Mouse (Mus musculus) bone marrow, adult 2 months (tissue): ENCODE results near the gene Uts2r. TPM values are rescaled to one million over a fixed set of nuclear protein-coding genes. Genes with fewer than 3 reads are reported as not detected.

Source experiments
- H3K27ac ChIP-seq: fragments of 200-500 bp; 2 replicates; pipeline ENCODE4 v1.5.1; 2012; ENCODE audit warnings: low read depth, mild to moderate bottlenecking, control low read depth, inconsistent platforms, low read length; ENCODE audit not compliant: control insufficient read depth, poor library complexity, insufficient read depth
- H3K4me1 ChIP-seq: fragments of 200-500 bp; 2 replicates; pipeline ENCODE4 v1.6.1; 2011; ENCODE audit warnings: low read length; ENCODE audit not compliant: control insufficient read depth, insufficient read depth
- H3K4me3 ChIP-seq: fragments of 200-500 bp; replicated peaks from 2 replicates; pipeline ENCODE3; 2011; ENCODE audit warnings: mild to moderate bottlenecking, low read depth, low read length, control low read depth; ENCODE audit not compliant: control insufficient read depth
- CTCF ChIP-seq: fragments of 200-500 bp; IDR thresholded peaks from 2 replicates; pipeline ENCODE4 v1.5.1; 2011; ENCODE audit warnings: low read length, control low read depth; ENCODE audit not compliant: control insufficient read depth, insufficient read depth
- POLR2A ChIP-seq: fragments of 200-500 bp; IDR thresholded peaks from 2 replicates; pipeline ENCODE4 v1.6.1; 2011; ENCODE audit warnings: low read depth, mild to moderate bottlenecking, control low read depth, low read length, borderline replicate concordance; ENCODE audit not compliant: control insufficient read depth
- WGBS: fragments of 180-500 bp; shearing (Covaris S2); methylation state at CpG from one replicate; pipeline ENCODE4 v1.1.7; 2018; 5-methylcytosine and 5-hydroxymethylcytosine counted together
- polyA plus RNA-seq: library from polyadenylated mRNA; stranded (reverse); fragments of >200 nt; gene quantifications from 2 replicates; pipeline ENCODE4 v1.2.4, GENCODE M21; 2011; ENCODE audit warnings: low replicate concordance; ENCODE audit not compliant: missing spikeins, insufficient read depth, insufficient read length

Gene Uts2r
- polyA plus RNA-seq, 1 experiment = not detected

DNA sequence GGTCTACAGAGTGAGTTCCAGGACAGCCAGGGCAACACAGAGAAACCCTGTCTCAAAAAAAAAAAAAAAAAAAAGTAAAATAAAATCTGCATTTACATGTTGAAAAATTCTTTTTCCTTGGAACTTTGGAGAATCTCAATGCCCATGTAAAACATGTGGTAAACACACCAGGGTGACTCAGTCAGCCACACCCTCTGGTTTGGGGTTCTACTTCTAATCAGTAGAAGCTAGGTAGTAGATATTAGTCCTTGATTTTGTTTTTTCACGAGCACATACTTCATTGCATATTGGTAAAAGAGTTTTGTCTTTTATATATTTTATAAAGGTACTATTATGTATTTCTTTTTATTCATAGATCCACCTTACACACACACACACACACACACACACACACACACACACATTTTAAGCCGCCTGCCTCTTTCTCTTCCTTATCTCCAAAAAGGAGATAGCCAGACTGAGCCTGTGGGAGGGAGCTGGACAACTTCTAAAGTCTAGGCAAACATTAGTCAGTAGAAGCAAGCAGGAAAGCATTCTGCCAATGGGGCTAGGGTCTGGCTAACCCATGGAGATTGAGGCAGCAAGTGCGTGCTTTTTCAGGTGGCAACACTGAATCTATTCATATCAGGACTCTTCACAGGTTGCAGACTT, 34.4 kb upstream of the Uts2r start:
- Histone ChIP-seq H3K4me3 (no peak overlapping the region), H3K27ac (no peak overlapping the region), H3K4me1 (no peaks in the 10 kb centered on the region)
- no peak for TF ChIP-seq CTCF
- TF ChIP-seq POLR2A = no peak
- 54% methylated on average over 3 of the region's 3 CpGs for WGBS

DNA sequence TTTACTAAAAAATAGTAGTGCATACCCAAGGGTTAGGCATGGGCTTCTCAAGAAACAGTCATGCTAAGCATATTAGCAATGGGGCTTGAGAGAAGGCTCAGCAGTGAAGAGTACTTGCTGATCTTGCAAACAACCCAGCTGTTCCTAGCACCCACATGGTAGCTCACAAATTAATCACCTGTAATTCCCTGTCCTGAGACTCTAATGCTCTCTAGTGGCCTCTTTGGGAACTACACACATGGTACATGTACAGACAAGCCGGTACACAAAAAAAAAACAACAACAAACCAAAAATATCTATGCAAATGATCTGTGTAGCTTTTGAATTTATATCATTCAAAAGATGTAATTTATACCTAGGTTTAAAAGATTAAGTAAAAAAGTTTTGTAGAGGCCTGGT, 33.7 kb upstream of the Uts2r start:
- no peak overlapping the region for H3K4me3 ChIP-seq
- WGBS = 68% methylated on average over 1 of the region's 1 CpGs
- no peak for TF ChIP-seq CTCF
- no peak for TF ChIP-seq POLR2A
- no peaks in the 10 kb centered on the region for H3K4me1 ChIP-seq
- no peak overlapping the region for H3K27ac ChIP-seq

DNA sequence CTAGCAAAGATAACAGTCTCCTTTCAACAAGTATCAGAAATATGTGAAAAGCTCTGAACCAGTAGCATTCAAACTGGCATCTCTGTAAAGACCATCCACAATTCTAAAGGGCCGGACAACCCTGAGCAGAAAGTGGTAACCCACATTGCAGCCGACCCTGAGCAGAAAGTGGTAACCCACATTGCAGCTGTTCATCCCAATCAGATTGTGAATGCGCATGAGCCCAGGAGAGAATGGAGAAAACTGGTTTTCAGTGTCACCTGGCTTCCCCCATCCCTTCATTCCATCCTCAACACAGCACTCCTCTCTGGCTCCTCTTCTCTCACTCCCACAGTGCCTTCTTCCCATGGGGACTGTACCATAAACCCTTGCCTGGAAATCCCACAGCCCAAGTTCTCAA, 32.6 kb upstream of the Uts2r start:
- Histone ChIP-seq H3K4me1 (no peaks in the 10 kb centered on the region), H3K4me3 (no peak overlapping the region), H3K27ac (no peak overlapping the region)
- TF ChIP-seq CTCF (no peak), POLR2A (no peak)
- 76% methylated on average over 3 of the region's 3 CpGs for WGBS

DNA sequence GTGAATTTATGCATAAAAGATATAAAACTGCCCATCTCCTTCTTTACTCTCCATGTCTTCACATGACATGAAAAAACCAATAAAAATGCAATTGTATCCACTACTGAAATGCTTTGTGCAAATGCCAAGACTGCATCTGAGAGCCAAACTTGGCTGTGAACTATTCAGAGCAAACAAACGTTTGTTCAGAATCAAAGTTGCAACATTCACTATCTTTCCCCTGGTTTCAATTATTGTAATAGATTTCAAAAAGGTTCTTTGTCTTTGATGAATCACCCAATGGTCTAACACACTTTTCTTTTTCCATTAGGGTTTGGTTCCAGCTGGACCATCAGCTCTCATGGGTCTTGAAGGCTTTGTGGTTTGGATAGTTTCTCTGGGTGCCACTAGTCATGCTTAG, 30.5 kb upstream of the Uts2r start:
- no peak overlapping the region for H3K27ac ChIP-seq
- H3K4me1 ChIP-seq = no peaks in the 10 kb centered on the region
- 52% methylated on average over 1 of the region's 1 CpGs for WGBS
- no peak for TF ChIP-seq CTCF
- no peak for TF ChIP-seq POLR2A
- no peak overlapping the region for H3K4me3 ChIP-seq

DNA sequence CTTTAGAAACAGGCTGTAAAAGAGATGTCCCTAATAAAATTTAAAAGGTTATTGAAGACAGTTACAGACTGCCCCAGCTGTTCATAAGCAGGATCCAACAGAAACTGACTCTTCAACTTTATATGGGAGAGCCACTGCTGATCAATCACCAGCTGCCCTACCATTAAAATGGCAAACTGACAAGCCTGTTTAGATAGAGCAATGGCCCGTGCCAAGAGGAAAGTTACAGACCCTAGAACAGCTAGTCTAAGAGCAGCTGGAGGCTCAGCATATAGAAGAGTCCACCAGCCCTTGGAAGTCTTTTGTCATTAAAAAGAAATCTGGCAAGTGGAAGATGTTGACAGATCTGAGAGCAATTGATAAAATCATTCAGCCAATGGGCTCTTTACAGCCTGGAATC, 25.5 kb upstream of the Uts2r start:
- H3K4me3 ChIP-seq = no peak overlapping the region
- TF ChIP-seq CTCF (no peak), POLR2A (no peak)
- H3K4me1 ChIP-seq = no peaks in the 10 kb centered on the region
- no peak overlapping the region for H3K27ac ChIP-seq
- 64% methylated on average over 1 of the region's 1 CpGs for WGBS

DNA sequence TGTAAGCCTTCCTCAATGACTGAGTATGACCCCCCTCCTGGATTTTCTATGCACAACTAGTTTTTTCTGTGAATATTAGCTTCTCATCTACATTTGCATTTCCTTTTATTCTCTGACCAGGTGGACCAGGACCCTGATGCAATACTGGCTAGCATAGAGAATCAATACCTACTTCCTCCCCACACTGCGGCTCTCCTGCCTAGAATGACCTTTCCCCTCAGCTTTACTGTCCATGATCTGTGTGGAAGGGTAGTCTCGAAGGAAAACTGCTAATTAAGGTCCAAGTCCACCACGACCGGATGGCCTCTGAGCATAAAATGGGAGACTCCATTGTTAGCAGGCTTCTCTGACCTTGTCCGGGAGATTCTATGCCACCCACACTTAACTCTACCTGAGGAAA, 22.4 kb upstream of the Uts2r start:
- no peaks in the 10 kb centered on the region for H3K4me1 ChIP-seq
- 82% methylated on average over 5 of the region's 5 CpGs for WGBS
- no peak overlapping the region for H3K27ac ChIP-seq
- H3K4me3 ChIP-seq = no peak overlapping the region
- TF ChIP-seq POLR2A (no peak), CTCF (no peak)

DNA sequence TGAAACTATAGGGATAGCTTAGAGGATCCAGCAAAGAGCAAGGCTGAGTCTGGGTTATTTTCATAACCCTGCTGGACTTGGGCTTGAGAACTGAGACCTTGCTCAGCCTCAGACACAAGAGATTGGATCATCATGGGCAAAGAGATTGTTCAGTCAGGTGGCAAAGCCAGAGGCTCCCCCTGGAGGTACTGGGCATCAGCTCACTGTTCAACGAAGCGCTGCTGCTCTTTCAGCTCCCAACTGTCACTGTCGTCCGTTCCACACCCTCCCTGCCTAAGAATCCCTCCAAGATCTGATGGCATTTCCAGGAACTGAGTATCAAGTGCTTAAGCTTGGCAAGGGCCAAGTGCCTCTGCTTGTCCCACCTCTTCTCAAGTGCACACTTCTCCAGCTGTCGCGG, 21.3 kb upstream of the Uts2r start:
- Histone ChIP-seq H3K4me3 (no peak overlapping the region), H3K27ac (no peak overlapping the region), H3K4me1 (no peaks in the 10 kb centered on the region)
- no peak for TF ChIP-seq CTCF
- no peak for TF ChIP-seq POLR2A
- 64% methylated on average over 6 of the region's 6 CpGs for WGBS

DNA sequence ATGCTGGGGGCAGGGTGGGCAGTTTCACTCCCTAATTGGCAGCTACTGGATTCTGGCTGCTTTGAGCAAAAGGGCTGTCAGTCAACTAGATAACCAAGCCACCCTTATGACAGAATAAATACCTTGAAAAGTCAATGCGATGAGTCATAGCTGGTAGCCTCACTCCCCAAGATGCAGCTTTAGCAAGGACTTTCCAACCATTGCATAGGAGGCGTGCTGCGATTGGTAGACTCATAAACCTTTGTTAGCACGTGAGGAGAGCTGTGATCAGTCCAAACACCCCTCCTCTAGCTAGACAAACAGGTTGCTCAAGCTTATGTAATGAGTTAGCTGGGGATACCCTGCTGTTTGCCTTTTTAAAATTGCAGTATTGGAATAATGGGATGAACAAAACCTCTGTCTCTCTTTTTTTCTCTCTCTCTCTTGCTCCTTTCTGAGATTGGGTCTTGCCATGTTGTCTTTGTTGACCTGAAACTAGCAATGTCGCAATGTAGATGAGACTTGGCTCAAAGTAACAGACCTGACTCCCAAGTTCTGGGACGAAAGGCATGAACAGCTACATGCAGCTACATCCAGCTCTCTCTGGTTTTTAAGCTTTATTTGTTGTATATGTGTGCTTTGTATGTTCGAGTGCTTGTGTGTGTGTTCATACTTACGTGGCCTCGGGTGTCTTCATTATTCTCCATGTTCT, 16.6 kb upstream of the Uts2r start:
- Histone ChIP-seq H3K4me1 (no peaks in the 10 kb centered on the region), H3K27ac (no peak overlapping the region), H3K4me3 (no peak overlapping the region)
- 80% methylated on average over 9 of the region's 9 CpGs for WGBS
- TF ChIP-seq CTCF (no peak), POLR2A (no peak)
